In the genomic region with DNA sequence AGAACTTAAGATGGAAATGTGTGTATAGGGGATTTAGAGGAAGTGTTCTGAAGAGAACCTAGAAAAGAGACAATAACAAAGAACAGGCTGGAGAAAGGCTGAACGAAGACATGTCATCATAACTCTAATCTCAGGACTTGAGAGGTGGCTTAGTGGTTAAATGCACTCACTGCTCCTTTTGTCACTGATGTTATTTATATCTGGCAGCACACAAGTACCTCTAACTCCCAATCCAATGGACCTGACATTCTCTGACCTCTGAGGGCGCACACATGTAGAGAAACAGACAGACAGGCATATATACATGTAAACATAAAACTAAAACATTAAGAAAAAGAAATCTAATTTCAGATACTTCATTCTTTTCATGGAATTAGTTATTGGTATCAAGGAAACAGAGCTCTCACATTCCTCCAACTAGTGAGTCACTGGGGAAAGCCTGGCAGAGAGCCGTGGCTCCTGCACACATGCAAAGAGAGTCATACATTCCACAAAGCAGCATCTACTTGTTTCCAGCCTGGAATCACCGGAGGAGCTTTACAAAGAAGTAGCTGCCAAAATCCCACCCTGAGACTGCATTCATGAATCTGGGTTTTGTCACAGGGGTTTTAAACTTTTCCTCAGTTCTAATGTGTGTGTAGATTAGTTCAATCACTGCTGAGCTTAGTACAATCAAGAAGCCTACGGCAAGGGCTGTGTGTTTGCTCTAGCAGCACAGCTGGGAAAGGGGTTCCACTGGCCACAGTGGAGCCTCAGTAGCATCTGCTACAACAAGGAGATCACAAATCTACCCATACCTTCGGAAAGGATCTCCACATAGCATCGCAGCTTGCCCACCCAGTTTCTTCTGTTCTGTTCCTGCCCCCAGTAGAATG, we compare ENCODE assay signal across 9 mouse cellular contexts.
DNase-seq lines count a peak whose midpoint lies in the region.
"Had no signal": no experiment of that assay in that cellular context is flagged by ENCODE, and none has a peak within 500 bp of the region (broad histone marks: within the 10 kb centered on the region; RNA-seq: fewer than 3 reads in every experiment).

No protein-coding gene starts in this region.

- 46% methylated on average over 7 of the region's 7 CpGs for WGBS in heart, embryonic 10.5 days

- H3K27ac ChIP-seq in heart, embryonic 10.5 days, result peak overlapping the region; percentile 78
- H3K27ac ChIP-seq: left cerebral cortex, adult 2 months had no signal

- DNase-seq in 3T3-L1 (ENCODE audit: low read depth, low spot score) (peak; percentile 7), MN1 (ENCODE audit: low spot score) (peak; percentile 10)
- no peak for DNase-seq in heart, embryonic 10.5 days (ENCODE audit: low spot score)
- peak; percentile 27 to 44 for DNase-seq in left cerebral cortex, adult 18-20 months (ENCODE audit: low spot score in 2 of 2)
- no peak for DNase-seq in spleen, postnatal 14 days (ENCODE audit: low spot score in 2 of 2)
- DNase-seq in lung, adult 18-20 months, result no peak
- no peak for DNase-seq in cerebellum, postnatal 25 days
- DNase-seq in cerebellum, postnatal 4 days (ENCODE audit: low spot score in 2 of 2), result no peak

- no peaks in the 10 kb centered on the region for H3K27me3 ChIP-seq in heart, embryonic 10.5 days (ENCODE audit: insufficient read depth, poor library complexity, severe bottlenecking)

- no peaks in the 10 kb centered on the region for H3K36me3 ChIP-seq in heart, embryonic 10.5 days

- H3K4me3 ChIP-seq in heart, embryonic 10.5 days, result no peak overlapping the region
- H3K4me3 ChIP-seq: left cerebral cortex, adult 2 months had no signal

- H3K4me1 ChIP-seq in heart, embryonic 10.5 days, result peaks cover 9% of the 10 kb centered on the region

- H3K9me3 ChIP-seq in heart, embryonic 10.5 days, result no peaks in the 10 kb centered on the region

Comparison
In these comparisons a context has a peak if more than half of its experiments do, and no peak if none do; other contexts are left out.
1. DNase-seq: peak in 3T3-L1 (single experiment), MN1 (single experiment) and left cerebral cortex, adult 18-20 months (2 of 2); none in heart, embryonic 10.5 days (single experiment), spleen, postnatal 14 days (0 of 2), lung, adult 18-20 months (0 of 2), cerebellum, postnatal 25 days (0 of 2) and cerebellum, postnatal 4 days (0 of 2).